Mouse (Mus musculus) small intestine, adult 2 months (tissue): ENCODE results near the gene Kcna1. TPM values are rescaled to one million over a fixed set of nuclear protein-coding genes. Genes with fewer than 3 reads are reported as not detected.

Source experiments
- H3K27ac ChIP-seq: fragments of 200-500 bp; 2 replicates; pipeline ENCODE4 v1.5.1; 2012; ENCODE audit warnings: low read depth, low read length, control low read depth, inconsistent platforms; ENCODE audit not compliant: insufficient read depth
- H3K27me3 ChIP-seq: fragments of 200-500 bp; 2 replicates; pipeline ENCODE4 v1.6.1; 2012; ENCODE audit warnings: mild to moderate bottlenecking, moderate library complexity, low read length, inconsistent platforms; ENCODE audit not compliant: control insufficient read depth, insufficient read depth
- H3K36me3 ChIP-seq: fragments of 200-500 bp; 2 replicates; pipeline ENCODE4 v1.6.1; 2012; ENCODE audit warnings: mild to moderate bottlenecking, low read length, control low read depth, inconsistent platforms; ENCODE audit not compliant: control insufficient read depth, insufficient read depth
- H3K4me1 ChIP-seq: fragments of 200-500 bp; 2 replicates; pipeline ENCODE4 v1.6.1; 2012; ENCODE audit warnings: low read length, inconsistent platforms, mixed read lengths; ENCODE audit not compliant: control insufficient read depth, insufficient read depth, insufficient read length
- H3K4me3 ChIP-seq: fragments of 200-500 bp; 2 replicates; pipeline ENCODE4 v1.5.1; 2012; ENCODE audit warnings: low read depth, mild to moderate bottlenecking, control low read depth, inconsistent platforms, low read length, moderate library complexity
- CTCF ChIP-seq: fragments of 200-500 bp; IDR thresholded peaks from 2 replicates; pipeline ENCODE4 v1.5.1; 2012; ENCODE audit warnings: low read depth, mild to moderate bottlenecking, control low read depth, inconsistent platforms, low read length, moderate library complexity, mixed read lengths; ENCODE audit not compliant: insufficient replicate concordance, insufficient read length; ENCODE audit errors: extremely low read depth
- POLR2A ChIP-seq: fragments of 200-500 bp; IDR thresholded peaks from 2 replicates; pipeline ENCODE4 v1.6.1; 2012; ENCODE audit warnings: low read depth, mild to moderate bottlenecking, control low read depth, inconsistent platforms, low read length, moderate library complexity
- WGBS: fragments of 180-500 bp; shearing (Covaris S2); methylation state at CpG from one replicate; pipeline ENCODE4 v1.1.7; 2018; 5-methylcytosine and 5-hydroxymethylcytosine counted together
- polyA plus RNA-seq: library from polyadenylated mRNA; depleted of rRNA; stranded (reverse); fragments of >200 nt; gene quantifications from 2 replicates; pipeline ENCODE4 v1.2.3, GENCODE M21; 2012; rRNA removed

Kcna1 gene
- 0.19 and 0.43 TPM in 2 replicates for polyA plus RNA-seq

DNA sequence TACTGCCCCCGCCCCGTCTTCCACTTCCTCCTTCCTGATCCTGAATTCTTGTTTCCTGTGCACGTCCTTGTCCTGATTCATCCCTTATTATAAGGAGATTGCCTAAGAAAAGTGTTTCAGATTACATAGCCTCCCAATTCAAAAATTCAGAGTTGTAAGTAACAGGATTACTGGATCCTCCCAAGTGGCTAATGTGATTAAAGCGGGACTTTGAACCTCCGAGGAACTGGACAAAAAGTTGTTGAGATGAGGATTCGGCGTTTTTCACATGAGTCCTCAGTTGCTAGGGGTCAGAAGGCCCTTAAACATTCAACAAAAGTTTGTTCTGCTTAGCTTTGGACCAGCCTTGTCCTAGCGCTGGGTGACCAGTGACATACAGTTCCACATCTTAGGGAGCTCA, at the start of gene Kcna1:
TSS of gene Kcna1 (minus strand) at position 4 of the 400 bp plus-strand sequence.
- TF ChIP-seq POLR2A, result no peak
- TF ChIP-seq CTCF, result no peak
- 36% methylated on average over 8 of the region's 8 CpGs for WGBS
- Histone ChIP-seq H3K4me3 (no peak within 1 kb of the TSS), H3K36me3 (no peaks in the 10 kb centered on the region), H3K27ac (no peak within 1 kb of the TSS), H3K27me3 (peaks cover 33% of the 10 kb centered on the region), H3K4me1 (no peaks in the 10 kb centered on the region; the same call in 1 of the 2 replicates)

DNA sequence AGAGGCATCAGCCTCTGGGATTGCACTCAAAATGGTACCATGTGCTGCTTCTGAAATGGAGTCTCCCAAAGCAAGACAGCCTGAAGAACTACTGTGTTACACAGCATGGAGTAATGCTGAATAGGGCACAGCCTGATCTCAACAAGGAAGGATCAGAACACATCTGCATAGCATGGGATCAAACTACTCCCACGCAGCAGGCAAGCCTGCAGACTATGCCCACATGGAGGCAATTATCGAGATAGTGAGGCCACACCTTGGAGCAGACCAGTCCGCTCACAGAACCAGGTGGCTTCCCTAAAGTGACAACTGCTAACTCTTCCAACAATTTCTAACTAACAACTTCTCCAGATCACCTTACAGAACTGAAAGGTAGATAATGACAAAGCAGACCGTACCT, 40.9 kb upstream of the Kcna1 start:
- Histone ChIP-seq H3K4me1 (no peaks in the 10 kb centered on the region), H3K4me3 (no peak overlapping the region), H3K36me3 (no peaks in the 10 kb centered on the region), H3K27ac (no peak overlapping the region), H3K27me3 (no peaks in the 10 kb centered on the region)
- no peak for TF ChIP-seq POLR2A
- no peak for TF ChIP-seq CTCF
- 28% methylated on average over 4 of the region's 4 CpGs for WGBS

DNA sequence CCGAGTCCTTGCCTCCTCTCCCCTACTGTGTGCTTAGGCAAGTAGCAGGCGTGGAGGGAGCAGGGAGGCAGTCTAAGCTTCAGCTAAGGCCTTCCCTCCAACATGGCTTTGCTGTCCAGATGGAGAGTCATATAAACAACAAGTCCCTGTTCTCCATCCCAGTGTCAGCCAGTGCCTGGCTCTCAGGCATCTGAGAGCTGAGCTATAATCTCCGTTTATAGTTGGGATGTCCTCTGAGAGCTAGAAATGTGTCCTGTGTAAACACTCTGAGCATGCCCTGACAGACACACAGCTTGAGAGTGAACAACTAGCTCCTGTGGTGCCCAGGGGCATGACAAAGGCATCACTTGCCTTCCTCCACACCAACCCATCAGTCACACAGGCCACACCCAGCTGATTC, 39.0 kb upstream of the Kcna1 start:
- no peak overlapping the region for H3K27ac ChIP-seq
- TF ChIP-seq CTCF, result no peak
- no peak for TF ChIP-seq POLR2A
- H3K4me1 ChIP-seq, result no peaks in the 10 kb centered on the region
- WGBS, result 56% methylated on average over 3 of the region's 3 CpGs
- no peaks in the 10 kb centered on the region for H3K36me3 ChIP-seq
- no peaks in the 10 kb centered on the region for H3K27me3 ChIP-seq
- no peak overlapping the region for H3K4me3 ChIP-seq

DNA sequence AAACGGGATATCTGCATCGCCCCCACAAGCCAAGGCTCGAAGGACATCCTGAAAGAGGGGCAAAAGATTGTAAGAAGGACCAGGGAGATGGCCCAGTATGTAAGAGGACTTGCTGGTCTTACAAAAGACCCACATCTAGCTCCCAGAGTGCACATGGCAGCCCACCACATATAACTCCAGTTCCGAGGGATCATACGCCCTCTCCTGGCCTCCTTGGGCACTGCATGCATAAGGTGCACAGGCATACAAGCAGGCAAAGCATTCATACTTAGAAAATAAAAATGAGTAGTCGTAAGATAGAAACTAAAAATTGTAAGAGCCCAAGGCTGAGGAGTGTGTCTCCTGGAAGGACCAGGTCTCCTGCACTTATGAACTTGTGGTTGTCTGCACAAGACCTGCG, 32.8 kb upstream of the Kcna1 start:
- no peaks in the 10 kb centered on the region for H3K27me3 ChIP-seq
- no peak overlapping the region for H3K27ac ChIP-seq
- H3K4me3 ChIP-seq, result no peak overlapping the region
- no peak for TF ChIP-seq POLR2A
- H3K36me3 ChIP-seq, result no peaks in the 10 kb centered on the region
- no peaks in the 10 kb centered on the region for H3K4me1 ChIP-seq
- WGBS, result 66% methylated on average over 7 of the region's 7 CpGs

DNA sequence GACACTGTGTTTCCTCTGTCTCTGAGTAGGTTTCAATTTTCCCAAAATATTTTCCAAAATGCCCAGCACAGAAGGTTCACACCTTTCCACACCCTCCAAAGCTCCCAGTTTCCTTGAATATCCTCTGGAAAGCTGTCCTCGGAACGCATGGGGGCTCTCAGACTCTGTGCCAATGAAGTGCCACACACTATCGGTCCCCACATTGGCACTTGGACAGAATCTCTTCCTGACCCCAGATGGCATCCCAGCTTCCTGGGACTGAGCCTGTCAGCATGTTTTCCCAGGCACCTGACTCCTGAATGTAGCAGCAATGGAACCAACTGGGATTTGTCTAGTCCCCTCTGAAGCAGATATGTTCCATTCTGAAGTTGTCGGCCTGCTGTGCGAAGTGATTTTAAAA, 20.8 kb upstream of the Kcna1 start:
- H3K27ac ChIP-seq, result no peak overlapping the region
- no peaks in the 10 kb centered on the region for H3K36me3 ChIP-seq
- TF ChIP-seq CTCF, result no peak
- TF ChIP-seq POLR2A, result no peak
- H3K4me1 ChIP-seq, result no peaks in the 10 kb centered on the region
- H3K27me3 ChIP-seq, result no peaks in the 10 kb centered on the region
- WGBS, result 92% methylated on average over 5 of the region's 5 CpGs
- H3K4me3 ChIP-seq, result no peak overlapping the region

DNA sequence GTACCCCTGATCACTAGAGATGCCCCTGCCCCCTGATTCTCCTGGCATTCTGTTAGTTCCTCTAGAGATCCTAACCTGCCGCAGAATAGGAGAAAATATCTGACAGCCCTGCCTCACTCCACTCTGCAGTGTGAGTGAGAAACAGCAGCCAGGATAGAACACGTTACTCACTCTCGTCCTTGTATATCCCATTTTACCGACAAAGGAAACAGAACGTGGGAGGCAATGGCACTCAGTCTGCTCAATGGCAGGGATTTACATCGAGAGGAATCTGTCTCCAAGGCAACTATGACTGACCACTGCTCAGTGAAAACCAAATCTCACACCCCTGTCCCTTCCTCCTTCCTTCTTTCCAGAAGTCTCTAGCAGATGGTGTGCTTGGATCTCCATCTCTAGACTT, 19.9 kb upstream of the Kcna1 start:
- Histone ChIP-seq H3K27me3 (no peaks in the 10 kb centered on the region), H3K27ac (no peak overlapping the region), H3K36me3 (no peaks in the 10 kb centered on the region), H3K4me3 (no peak overlapping the region), H3K4me1 (no peaks in the 10 kb centered on the region)
- TF ChIP-seq CTCF (no peak), POLR2A (no peak)
- WGBS, result 57% methylated on average over 6 of the region's 6 CpGs

DNA sequence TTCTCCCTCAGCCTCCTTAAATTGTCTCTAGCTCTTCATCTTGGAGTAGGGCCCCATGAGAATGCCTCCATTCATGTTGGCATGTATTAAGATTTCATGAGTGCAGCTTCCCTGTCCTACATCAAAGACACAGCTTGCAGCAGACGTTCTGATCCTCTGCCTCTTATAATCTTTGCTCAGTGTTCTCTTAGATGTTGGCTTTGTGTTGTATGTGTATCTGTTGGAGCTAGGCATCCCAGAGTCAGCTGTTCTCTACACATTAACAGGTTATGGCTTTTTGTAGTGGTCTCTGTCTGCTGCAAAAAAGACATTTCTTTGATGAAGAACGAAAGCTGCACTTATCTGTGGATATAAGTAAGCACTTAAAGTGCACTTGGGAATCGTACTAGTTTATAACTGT, 18.4 kb upstream of the Kcna1 start:
- TF ChIP-seq POLR2A (no peak), CTCF (no peak)
- 63% methylated on average over 3 of the region's 3 CpGs for WGBS
- no peaks in the 10 kb centered on the region for H3K36me3 ChIP-seq
- no peak overlapping the region for H3K4me3 ChIP-seq
- no peaks in the 10 kb centered on the region for H3K27me3 ChIP-seq
- H3K4me1 ChIP-seq, result no peaks in the 10 kb centered on the region
- no peak overlapping the region for H3K27ac ChIP-seq

DNA sequence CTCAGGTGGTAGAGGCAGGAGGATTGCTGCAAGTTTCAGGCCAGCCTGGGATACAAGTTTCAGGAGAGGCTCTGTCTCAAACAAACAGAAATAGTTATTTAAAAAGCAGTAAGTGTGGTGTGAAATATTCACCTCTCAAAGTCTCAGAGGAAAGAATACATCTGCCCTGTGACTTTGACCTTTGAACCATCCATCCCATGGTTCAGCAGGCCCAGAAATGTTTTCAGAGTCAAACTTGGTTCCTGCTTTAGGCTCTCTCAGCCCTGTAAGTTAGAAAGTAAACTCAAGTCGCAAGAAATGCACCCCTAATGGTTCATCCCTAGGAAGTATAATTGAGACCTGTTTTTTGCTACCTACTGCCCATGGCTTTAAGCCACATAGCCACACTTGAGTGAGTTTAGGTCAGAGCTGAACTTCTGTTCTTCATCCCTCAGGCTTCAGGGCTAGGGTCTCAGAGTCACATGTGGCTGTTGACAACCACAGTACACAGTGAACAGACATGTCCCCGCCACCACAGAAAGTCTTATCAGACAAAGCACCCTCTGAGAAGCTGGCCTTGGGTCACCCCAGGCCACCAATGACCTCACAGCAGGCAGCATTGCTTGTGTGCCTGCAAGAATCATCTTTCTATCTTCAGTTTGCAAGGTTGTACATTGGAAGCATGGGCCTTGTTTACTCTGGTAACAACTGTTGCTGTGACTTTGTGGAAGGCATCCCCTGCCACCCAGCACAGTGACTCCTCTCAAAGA, 11.6 kb upstream of the Kcna1 start:
- WGBS, result 59% methylated on average over 2 of the region's 2 CpGs
- H3K4me1 ChIP-seq, result no peaks in the 10 kb centered on the region
- no peaks in the 10 kb centered on the region for H3K27me3 ChIP-seq
- H3K27ac ChIP-seq, result no peak overlapping the region
- no peaks in the 10 kb centered on the region for H3K36me3 ChIP-seq
- TF ChIP-seq POLR2A (no peak), CTCF (no peak)
- no peak overlapping the region for H3K4me3 ChIP-seq
